Mouse (Mus musculus) liver, embryonic 11.5 days (tissue): Measurements from ENCODE around the gene N4bp2l2. TPM values are rescaled to one million over a fixed set of nuclear protein-coding genes. Genes with fewer than 3 reads are reported as not detected.

Experiments used
- ATAC-seq: fragments of 200-750 bp; cut with Nextera tagmentation; replicated peaks from 2 replicates; pipeline ENCODE4 v1.8.0; 2017; ENCODE audit warnings: moderate number of reproducible peaks, mild to moderate bottlenecking, moderate TSS enrichment, moderate library complexity; ENCODE audit not compliant: low FRiP score
- DNase-seq: peaks from one replicate; pipeline ENCODE4 v3.0.0-alpha.2; 2017; ENCODE audit warnings: low spot score
- H3K27ac ChIP-seq: fragments of 300-500 bp; sonication (generic); 2 replicates; pipeline ENCODE4 v1.5.1; 2014; ENCODE audit warnings: mild to moderate bottlenecking, low read depth, low read length, control low read depth
- H3K27me3 ChIP-seq: fragments of 300-500 bp; sonication (generic); replicated peaks from 2 replicates; pipeline ENCODE4 v1.6.1; 2014; ENCODE audit warnings: low read length, mixed read lengths; ENCODE audit not compliant: control insufficient read depth, insufficient read depth
- H3K36me3 ChIP-seq: fragments of 300-500 bp; sonication (generic); 2 replicates; pipeline ENCODE4 v1.6.1; 2014; ENCODE audit warnings: mild to moderate bottlenecking, low read length, moderate library complexity, mixed read lengths; ENCODE audit not compliant: control insufficient read depth, insufficient read depth
- H3K4me1 ChIP-seq: fragments of 300-500 bp; sonication (generic); replicated peaks from 2 replicates; pipeline ENCODE4 v1.6.1; 2014; ENCODE audit warnings: low read length, mixed read lengths; ENCODE audit not compliant: control insufficient read depth, insufficient read depth
- H3K4me2 ChIP-seq: fragments of 300-500 bp; sonication (generic); 2 replicates; pipeline ENCODE4 v1.6.1; 2014; ENCODE audit warnings: mild to moderate bottlenecking, control low read depth, moderate library complexity
- H3K4me3 ChIP-seq: fragments of 300-500 bp; sonication (generic); 2 replicates; pipeline ENCODE4 v1.5.1; 2014; ENCODE audit warnings: low read depth, low read length, control low read depth
- H3K9ac ChIP-seq: fragments of 300-500 bp; sonication (generic); 2 replicates; pipeline ENCODE4 v1.6.1; 2014; ENCODE audit warnings: low read depth, low read length, control low read depth
- H3K9me3 ChIP-seq: fragments of 300-500 bp; sonication (generic); 2 replicates; pipeline ENCODE4 v1.6.1; 2016; ENCODE audit warnings: low read length, inconsistent platforms, mixed read lengths; ENCODE audit not compliant: control insufficient read depth
- WGBS: fragments of 180-500 bp; shearing (Covaris S2); extraction: QIAGEN DNeasy Blood & Tissue Kit; methylation state at CpG from one replicate; pipeline ENCODE4 v1.1.7; 2014; 5-methylcytosine and 5-hydroxymethylcytosine counted together
- polyA plus RNA-seq: library from polyadenylated mRNA; unstranded; fragments of >200 nt; fragmentation: Nextera tagmentation; extraction: Ambion mirVana; gene quantifications from 2 replicates; pipeline ENCODE4 v1.2.1, GENCODE M21; 2014

Gene N4bp2l2
- polyA plus RNA-seq, 1 experiment from 2014 or later: 50.2 TPM

DNA sequence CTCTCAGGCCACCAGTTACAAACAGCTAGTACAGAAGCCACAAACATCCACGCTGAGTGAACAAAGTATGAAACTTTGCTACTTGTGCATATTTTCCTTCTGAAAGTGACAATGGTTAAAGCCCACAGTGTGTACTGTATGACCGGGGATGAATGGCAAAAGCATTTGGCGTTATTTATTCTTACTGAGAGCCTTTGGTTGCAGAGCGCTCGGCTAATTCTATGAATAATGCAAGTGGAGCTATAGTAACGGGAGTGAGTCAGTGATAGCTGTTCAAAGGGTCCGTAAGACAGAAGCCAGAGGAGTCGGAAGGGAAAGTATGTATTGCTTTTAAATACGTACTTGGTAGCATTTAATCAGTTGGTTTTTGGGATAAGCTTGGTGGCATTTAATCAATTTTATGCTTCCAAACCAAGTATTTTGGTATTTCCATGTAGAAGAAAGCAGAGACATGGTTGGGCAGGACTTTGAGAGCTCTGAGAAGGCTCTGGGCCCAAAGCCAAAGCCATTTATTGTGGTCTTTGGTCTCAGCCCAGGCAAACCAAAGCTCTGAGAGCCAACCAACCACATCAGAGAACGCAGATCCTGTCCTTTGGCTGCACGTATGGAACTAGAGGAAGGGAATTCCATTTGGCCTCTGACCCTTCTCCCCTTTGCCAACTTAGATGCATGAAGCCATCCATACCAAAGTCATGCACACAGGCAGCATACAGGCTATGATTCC lies 95.3 kb downstream of the N4bp2l2 start:
- Histone ChIP-seq H3K9me3 (no peaks in the 10 kb centered on the region), H3K4me2 (no peak overlapping the region), H3K36me3 (peaks cover 13% of the 10 kb centered on the region), H3K4me3 (no peak overlapping the region), H3K27ac (no peak overlapping the region), H3K4me1 (no peaks in the 10 kb centered on the region), H3K9ac (no peak overlapping the region), H3K27me3 (no peaks in the 10 kb centered on the region)
- ATAC-seq (no peak), DNase-seq (no peak)
- 93% methylated on average over 11 of the region's 11 CpGs for WGBS

DNA sequence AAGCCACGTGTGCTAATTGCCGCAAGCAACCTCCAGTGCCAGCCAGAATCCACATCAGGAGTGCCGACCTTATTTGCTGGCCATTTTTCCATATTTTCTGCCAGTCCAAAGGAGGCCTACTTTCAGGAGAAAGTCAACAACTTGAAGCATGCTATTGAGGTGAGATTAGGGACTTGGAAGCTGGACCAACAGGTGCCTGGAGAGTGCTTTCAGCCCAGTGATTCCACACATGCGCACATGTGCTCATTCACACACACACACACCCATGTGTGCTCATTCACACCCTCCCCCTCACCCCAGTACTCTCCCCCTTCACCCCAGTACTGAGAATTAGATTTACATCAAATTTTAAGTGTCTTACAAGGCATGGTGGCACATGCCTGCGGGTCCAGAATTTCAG lies 99.0 kb downstream of the N4bp2l2 start:
- Histone ChIP-seq H3K9ac (no peak overlapping the region), H3K4me2 (no peak overlapping the region), H3K4me1 (no peaks in the 10 kb centered on the region), H3K9me3 (no peaks in the 10 kb centered on the region), H3K27me3 (no peaks in the 10 kb centered on the region), H3K27ac (no peak overlapping the region), H3K4me3 (no peak overlapping the region), H3K36me3 (peaks cover 19% of the 10 kb centered on the region)
- DNase-seq (no peak), ATAC-seq (no peak)
- WGBS: 90% methylated on average over 5 of the region's 5 CpGs

DNA sequence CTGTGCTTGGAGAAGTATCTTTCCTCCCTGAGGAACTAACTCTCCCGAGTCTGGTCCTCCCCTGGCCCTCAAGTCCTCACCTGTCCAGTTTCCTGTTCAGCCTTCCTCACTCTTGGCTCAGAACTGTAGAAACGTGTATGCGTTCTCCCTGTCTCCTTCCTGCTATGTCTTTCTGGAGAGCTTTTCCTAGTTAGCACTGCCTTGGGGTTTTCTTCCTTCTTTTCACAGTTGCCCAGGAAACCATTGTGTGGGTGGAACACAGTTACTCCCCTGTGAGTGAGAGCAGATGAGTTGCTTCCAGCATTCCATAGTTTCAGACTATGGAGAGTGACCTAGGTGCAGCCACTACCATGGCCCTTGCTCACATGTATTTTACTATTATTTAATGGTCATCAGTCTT lies 99.8 kb downstream of the N4bp2l2 start:
- no peaks in the 10 kb centered on the region for H3K9me3 ChIP-seq
- H3K36me3 ChIP-seq: peaks cover 19% of the 10 kb centered on the region
- no peak overlapping the region for H3K4me3 ChIP-seq
- no peak overlapping the region for H3K9ac ChIP-seq
- H3K27me3 ChIP-seq: no peaks in the 10 kb centered on the region
- WGBS: 63% methylated on average over 3 of the region's 3 CpGs
- H3K4me2 ChIP-seq: no peak overlapping the region
- DNase-seq: no peak
- H3K4me1 ChIP-seq: no peaks in the 10 kb centered on the region
- H3K27ac ChIP-seq: no peak overlapping the region
- no peak for ATAC-seq

DNA sequence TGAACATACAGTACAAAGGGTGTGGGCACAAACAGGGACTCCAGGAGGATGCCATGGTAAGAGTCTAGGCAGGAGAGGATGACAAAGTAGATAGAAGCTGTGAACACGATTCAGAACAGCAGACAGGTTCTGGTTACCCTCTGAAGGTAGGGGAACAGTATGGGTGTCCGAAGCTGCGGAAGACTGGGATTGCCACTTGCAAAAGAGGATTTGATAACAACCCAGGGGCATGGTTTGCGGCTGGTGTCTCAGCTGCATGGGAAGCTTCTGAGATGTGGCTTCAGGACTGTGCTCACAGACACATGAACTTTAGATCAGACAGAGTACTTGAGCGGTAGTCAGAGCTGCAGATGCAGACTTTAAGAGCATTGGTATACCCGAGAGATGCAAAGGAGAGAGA lies 101.6 kb downstream of the N4bp2l2 start:
- no peak for DNase-seq
- WGBS: 92% methylated on average over 6 of the region's 6 CpGs
- peaks cover 26% of the 10 kb centered on the region for H3K36me3 ChIP-seq

DNA sequence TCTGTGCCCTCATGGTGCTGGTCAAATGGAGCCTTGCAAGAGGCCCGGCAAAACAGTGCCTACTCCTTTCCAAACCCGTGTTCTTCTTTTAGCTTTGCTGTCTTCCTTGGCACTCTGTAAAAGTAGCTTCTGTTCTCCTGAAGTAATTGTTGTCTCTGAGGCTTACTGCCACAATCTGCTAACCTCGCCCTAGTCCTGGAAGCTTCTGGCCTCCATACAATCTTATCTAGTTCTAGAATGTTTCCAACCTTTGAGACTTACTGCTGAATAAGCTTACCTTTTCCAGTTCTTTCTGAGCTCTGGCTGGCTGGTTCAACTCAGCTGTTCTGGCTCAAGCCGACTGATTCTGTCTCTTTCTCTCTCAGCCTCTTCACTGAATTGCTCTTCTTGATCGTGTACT lies 104.2 kb downstream of the N4bp2l2 start:
- ATAC-seq (no peak), DNase-seq (no peak)
- no peak overlapping the region for H3K4me2 ChIP-seq
- peaks cover 25% of the 10 kb centered on the region; the same call in 1 of the 2 replicates for H3K36me3 ChIP-seq
- H3K27me3 ChIP-seq: no peaks in the 10 kb centered on the region
- WGBS: 88% methylated on average over 5 of the region's 5 CpGs
- H3K4me3 ChIP-seq: no peak overlapping the region
- H3K4me1 ChIP-seq: no peaks in the 10 kb centered on the region
- H3K27ac ChIP-seq: no peak overlapping the region
- no peaks in the 10 kb centered on the region for H3K9me3 ChIP-seq
- H3K9ac ChIP-seq: no peak overlapping the region

More for the DNA sequence above, 101.6 kb downstream of the N4bp2l2 start:
- Histone ChIP-seq H3K27ac (no peak overlapping the region), H3K9me3 (no peaks in the 10 kb centered on the region), H3K4me2 (no peak overlapping the region), H3K27me3 (no peaks in the 10 kb centered on the region), H3K9ac (no peak overlapping the region), H3K4me1 (no peaks in the 10 kb centered on the region), H3K4me3 (no peak overlapping the region)
- no peak for ATAC-seq

DNA sequence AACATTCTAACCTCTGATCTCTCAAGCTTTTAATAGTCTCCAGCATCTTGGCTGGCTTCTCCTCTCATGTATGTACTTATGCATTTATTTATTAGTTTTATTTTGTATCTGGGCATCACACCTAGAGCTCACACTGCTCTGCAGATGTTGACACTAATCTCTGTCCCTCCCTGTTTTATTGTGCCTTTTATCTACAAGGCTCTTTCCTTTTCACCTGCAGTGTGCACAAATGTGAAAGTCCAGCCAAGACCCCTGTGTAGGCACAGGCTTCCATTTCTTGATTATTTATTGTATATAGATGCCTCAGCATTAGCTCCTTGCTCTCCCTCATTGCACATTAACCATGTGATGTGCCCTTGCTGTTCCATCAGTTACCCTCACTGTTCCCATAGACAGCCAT lies 104.6 kb downstream of the N4bp2l2 start:
- Histone ChIP-seq H3K4me1 (no peaks in the 10 kb centered on the region), H3K36me3 (peaks cover 25% of the 10 kb centered on the region; the same call in 1 of the 2 replicates), H3K27ac (no peak overlapping the region), H3K27me3 (no peaks in the 10 kb centered on the region), H3K4me2 (no peak overlapping the region), H3K9me3 (no peaks in the 10 kb centered on the region), H3K4me3 (no peak overlapping the region), H3K9ac (no peak overlapping the region)
- DNase-seq: no peak
- no peak for ATAC-seq

DNA sequence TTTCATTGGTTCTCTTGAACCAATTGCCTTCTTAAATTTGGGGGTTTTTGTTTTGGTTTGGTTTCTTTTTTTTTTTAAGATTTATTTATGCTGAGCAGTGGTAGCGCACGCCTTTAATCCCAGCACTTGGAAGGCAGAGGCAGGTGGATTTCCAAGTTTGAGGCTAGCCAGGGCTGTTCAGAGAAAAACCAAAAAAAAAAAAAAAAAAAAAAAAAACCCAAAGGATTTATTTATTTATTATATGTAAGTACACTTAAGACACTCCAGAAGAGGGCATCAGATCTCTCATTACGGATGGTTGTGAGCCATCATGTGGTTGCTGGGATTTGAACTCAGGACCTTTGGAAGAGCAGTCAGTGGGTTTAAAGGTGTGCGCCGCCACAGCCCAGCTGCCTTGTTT lies 105.1 kb downstream of the N4bp2l2 start:
- WGBS: 95% methylated on average over 5 of the region's 5 CpGs
- no peak overlapping the region for H3K9ac ChIP-seq
- no peaks in the 10 kb centered on the region for H3K4me1 ChIP-seq
- no peak overlapping the region for H3K4me3 ChIP-seq
- H3K4me2 ChIP-seq: no peak overlapping the region
- H3K36me3 ChIP-seq: peaks cover 25% of the 10 kb centered on the region; the same call in 1 of the 2 replicates
- ATAC-seq (no peak), DNase-seq (no peak)
- no peak overlapping the region for H3K27ac ChIP-seq
- no peaks in the 10 kb centered on the region for H3K9me3 ChIP-seq
- no peaks in the 10 kb centered on the region for H3K27me3 ChIP-seq

DNA sequence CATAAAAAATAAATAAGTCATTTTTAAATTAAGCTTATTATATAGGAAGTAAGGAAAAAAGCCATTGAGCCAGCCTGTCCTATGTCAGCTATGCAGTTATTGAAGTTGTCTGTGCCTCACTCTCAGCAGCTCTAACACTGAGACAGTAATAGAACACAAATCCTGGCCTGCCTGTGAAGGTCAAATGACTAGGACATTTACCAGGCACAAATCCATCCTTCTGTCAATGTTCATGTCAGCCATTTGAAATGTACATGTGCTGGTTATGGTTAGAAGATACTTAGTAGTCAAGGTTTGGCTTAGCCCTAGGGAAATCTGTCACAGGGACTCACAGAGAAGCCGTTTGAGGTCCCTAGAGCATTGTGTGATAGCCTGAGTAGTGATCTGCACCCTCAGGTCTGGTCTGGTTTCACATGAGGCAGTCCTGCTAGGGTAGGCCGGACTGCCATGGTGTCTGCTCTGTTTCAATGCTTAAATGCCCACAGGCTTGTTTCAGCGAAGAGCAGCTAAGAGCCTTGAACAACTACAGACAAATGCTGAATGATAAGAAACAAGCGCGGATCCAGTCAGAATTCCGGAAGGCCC lies 106.4 kb downstream of the N4bp2l2 start:
- ATAC-seq (no peak), DNase-seq (no peak)
- no peak overlapping the region for H3K27ac ChIP-seq
- WGBS: 90% methylated on average over 6 of the region's 6 CpGs
- H3K9me3 ChIP-seq: no peaks in the 10 kb centered on the region
- H3K4me1 ChIP-seq: no peaks in the 10 kb centered on the region
- no peak overlapping the region for H3K9ac ChIP-seq
- H3K27me3 ChIP-seq: no peaks in the 10 kb centered on the region
- no peak overlapping the region for H3K4me3 ChIP-seq
- H3K36me3 ChIP-seq: peaks cover 25% of the 10 kb centered on the region; the same call in 1 of the 2 replicates
- no peak overlapping the region for H3K4me2 ChIP-seq
